Mouse (Mus musculus) fat pad, adult 2 months (tissue): Measurements from ENCODE around the gene Clca2.
"Not testable (repeated sequence)": the region's sequence is repeated elsewhere in the genome, so short reads cannot be mapped to it uniquely, and the experiment has no call there.

Source experiments
- DNase-seq: peaks from one replicate; pipeline ENCODE4 v3.0.0-alpha.2; 2011; ENCODE audit warnings: low read depth, low spot score; ENCODE audit errors: extremely low read depth

Gene Clca2

DNA sequence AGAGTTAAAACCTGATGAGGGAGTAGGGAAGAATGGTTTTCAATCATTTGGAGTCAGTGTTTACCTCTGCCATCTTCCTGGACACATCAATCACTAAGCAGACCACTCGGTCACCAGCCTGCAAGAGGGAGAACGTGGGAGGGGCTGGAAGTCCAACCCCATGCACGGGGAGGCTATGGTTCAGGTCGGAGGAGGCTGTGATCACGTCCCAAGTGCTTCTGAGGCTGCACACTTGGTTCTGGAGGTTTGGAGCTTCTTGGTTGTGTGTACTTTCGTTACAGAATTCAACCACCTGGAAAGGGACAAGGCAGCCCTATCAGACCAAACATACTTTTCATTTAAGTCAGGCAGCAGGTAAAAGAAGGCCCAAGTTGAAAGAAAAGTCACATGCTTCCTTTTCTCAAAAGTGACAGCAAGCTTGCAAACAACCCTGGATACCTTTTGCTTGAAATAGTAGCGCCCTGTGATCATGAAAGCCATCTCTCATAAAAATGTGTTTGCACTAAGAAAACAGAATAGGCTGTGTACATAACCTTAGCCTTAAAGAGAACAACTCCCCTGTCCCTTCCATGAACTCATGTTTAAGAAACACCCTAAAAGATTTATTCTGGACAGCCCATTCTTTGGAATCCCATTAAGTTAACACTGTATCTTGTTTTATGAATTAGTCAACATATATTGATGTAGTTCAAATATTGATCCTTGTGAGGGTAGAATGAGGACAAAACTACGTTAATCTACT is 11.2 kb downstream of the Clca2 start:
- no peak for DNase-seq

DNA sequence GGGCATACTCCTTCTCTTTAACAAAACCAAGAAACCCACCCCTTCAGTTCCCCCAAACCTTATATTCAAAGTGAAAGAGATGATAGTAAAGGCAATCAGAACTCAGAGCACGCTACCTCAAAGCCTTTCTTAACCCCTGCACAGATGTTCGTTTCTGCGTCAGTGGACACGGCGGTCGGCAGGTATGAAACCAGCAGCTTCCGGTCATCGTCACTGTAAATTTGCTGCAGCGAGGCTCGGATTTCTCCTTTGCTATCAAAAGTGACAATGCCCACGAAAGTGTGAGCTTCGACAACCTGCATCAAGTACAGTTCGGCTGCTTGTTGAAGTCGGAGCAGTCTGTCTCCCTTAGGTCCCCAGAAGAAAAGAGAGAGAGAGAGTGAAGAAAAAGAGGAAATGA is 13.1 kb downstream of the Clca2 start:
- no peak for DNase-seq

DNA sequence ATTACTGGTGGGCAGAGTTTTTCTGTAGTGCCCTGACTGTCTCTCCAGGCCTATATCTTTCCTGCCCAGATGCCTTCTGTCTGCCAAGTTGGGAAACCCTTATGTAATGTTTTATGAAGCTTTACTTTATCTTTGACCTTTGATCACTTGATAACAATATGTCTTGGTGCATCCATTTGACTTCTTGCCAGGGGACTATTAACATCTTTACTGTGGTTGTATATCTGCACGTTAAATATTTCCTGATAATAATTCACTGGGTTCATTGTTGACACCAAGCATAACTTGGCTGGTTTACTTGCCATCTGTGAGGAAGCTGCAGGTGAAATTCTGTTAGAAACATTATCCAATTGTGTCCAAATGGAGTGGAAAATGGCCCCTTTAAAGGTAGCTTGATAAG is 16.2 kb downstream of the Clca2 start:
- DNase-seq: no peak

DNA sequence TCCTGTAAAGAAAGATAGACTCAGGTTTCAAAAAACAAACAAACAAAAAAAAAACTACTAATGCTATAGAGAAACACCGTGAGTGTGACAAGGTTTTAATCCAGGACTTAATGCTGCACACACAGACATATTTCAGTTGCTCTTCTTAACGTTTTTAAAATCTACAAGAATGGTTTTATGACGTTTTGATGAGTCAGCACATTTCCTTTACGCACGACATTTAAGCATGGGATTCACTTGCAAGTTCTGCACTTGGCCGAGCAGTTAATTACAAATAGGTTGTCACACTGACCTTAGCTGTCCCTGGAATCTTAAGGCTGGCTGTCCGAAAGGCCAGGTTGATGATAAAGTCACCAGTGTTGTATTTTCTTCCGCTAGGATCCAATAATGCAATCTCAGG is 18.3 kb downstream of the Clca2 start:
- no peak for DNase-seq

- DNase-seq: no peak
Measured at GRCm38 (mm10) chr3:145078405-145078804, 20.8 kb downstream of the Clca2 start.

DNA sequence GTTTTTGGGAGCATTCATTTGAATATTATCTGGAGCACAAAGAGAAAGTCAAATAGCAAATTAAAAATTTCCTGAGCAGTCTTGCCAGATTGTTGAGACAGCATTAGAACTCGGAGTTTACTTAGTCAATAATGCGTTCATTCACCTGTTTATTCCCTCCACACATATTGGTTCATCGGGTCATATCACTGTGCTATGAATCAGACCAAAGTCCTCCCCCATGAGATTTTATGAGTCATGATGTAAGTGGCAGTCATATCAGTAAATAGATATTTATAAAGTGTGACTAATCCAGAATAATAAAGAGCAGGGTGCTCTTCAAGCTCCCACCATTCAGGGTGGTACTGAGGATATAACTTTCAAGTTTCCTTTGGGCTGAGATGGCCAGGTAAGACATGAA is 26.9 kb downstream of the Clca2 start:
- no peak for DNase-seq

GRCm38 (mm10) chr3:145068964-145069363 is 30.3 kb downstream of the Clca2 start:
- no peak for DNase-seq

- not testable (repeated sequence) for DNase-seq
Measured at GRCm38 (mm10) chr3:145055138-145055537, 44.1 kb downstream of the Clca2 start.

- DNase-seq: no peak
Measured at GRCm38 (mm10) chr3:145049820-145050219, 49.4 kb downstream of the Clca2 start.

DNA sequence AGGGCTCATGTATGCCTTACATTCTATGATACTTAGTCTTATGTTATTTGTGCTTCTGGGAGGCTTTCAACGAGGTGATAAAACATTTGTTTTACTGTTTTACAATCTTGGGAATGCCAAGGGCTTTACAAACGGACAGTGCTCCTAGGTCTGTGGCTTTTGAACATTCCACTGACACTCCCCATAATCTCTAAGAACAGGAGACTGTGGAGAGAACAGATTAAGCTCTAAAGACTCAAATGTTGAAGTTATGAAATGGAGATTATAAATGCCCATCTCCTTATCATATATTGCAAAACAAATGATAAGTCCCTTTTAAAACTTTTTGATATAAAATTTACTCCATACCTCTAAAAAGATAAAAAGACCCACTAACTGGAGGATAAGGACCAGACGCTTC is 60.4 kb downstream of the Clca2 start:
- DNase-seq: no peak

DNA sequence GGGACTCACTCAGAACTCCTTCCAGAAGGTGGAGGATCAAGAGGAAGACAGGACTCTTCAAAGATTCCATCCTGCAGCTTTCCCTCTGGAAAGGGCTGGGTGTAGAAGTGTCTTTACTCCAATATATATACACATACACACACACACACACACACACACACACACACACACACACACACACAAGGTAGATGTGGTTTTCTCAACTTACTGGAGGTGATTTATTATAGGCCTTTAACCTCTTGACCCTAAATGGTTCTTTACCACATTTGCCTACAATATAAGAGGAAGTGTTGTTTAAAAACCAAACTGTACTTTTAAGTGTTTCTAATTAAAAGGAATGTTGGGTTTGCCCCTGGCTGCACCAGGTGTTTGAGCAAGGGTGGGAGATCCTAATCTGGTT is 66.6 kb downstream of the Clca2 start, which contains the start of gene Clca1:
Clca1 (minus strand) TSS at position 101 of the 400 bp plus-strand sequence.
- no peak for DNase-seq

DNA sequence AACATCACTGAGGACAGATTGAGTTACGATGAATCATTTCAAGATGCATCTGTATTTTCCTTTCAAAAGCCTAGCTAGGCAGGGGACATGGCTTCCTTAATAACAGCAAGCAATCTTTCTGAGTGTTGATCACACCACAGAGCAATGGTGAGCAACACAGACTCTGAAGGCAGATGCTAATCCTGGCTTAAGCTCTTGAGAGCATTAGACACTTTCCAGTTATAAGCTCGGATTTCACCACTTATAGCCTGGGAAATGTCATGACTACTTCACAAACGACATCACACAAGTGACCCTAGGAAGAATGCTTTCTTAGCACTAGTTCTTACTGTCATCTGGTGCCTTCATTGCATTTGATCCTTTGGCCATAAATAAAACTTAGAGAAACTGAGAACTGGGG is 71.2 kb downstream of the Clca2 start:
- DNase-seq: no peak

DNA sequence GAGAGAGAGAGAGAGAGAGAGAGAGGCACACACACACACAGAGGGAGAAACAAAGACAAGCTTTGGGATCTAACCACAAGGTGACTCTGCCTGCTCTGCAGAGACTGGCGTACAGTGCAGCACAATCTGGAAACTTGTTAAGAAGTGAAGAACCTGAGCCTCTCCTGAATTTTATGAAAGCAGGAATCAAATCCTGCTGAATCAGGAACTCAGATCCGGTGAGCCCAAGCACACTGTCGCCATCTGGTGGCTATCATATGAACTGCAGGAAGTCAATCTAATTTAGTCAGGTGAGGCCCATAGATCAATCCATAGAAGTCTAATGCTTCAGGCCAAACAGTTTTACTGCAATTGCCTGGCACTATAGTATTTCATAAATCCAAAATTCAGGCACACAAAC is 72.5 kb downstream of the Clca2 start:
- no peak for DNase-seq
